Mouse (Mus musculus) neural tube, embryonic 11.5 days (tissue): ENCODE measurements at regions not wholly inside any gene's neighbourhood (a gene's known extent, or its start where the extent isn't known, plus 50 kb on each side); places are given as distances from the start of the nearest gene placed in this dataset.

ENCODE experiments used
- ATAC-seq: fragments of 200-750 bp; cut with Nextera tagmentation; 2 replicates; pipeline ENCODE4 v1.8.0; 2017; ENCODE audit warnings: moderate number of reproducible peaks, mild to moderate bottlenecking, moderate TSS enrichment, moderate library complexity; ENCODE audit not compliant: insufficient read depth, low FRiP score, low TSS enrichment
- DNase-seq: peaks from one replicate; pipeline ENCODE4 v3.0.0-alpha.2; 2015; ENCODE audit warnings: low spot score
- H3K27ac ChIP-seq: fragments of 300-500 bp; sonication (generic); 2 replicates; pipeline ENCODE4 v1.5.1; 2014; ENCODE audit warnings: low read depth, mild to moderate bottlenecking, low read length
- H3K27me3 ChIP-seq: fragments of 300-500 bp; sonication (generic); 2 replicates; pipeline ENCODE4 v1.6.1; 2014; ENCODE audit warnings: mild to moderate bottlenecking, low read length, mixed read lengths; ENCODE audit not compliant: control insufficient read depth, insufficient read depth
- H3K36me3 ChIP-seq: fragments of 300-500 bp; sonication (generic); 2 replicates; pipeline ENCODE4 v1.6.1; 2014; ENCODE audit warnings: mild to moderate bottlenecking, low read length, moderate library complexity, mixed read lengths; ENCODE audit not compliant: control insufficient read depth, insufficient read depth
- H3K4me1 ChIP-seq: fragments of 300-500 bp; sonication (generic); 2 replicates; pipeline ENCODE4 v1.6.1; 2014; ENCODE audit warnings: low read length, mixed read lengths; ENCODE audit not compliant: control insufficient read depth, insufficient read depth
- H3K4me2 ChIP-seq: fragments of 300-500 bp; sonication (generic); 2 replicates; pipeline ENCODE4 v1.6.1; 2014; ENCODE audit warnings: low read depth, mild to moderate bottlenecking, moderate library complexity
- H3K4me3 ChIP-seq: fragments of 300-500 bp; sonication (generic); 2 replicates; pipeline ENCODE4 v1.5.1; 2014; ENCODE audit warnings: low read depth, low read length
- H3K9ac ChIP-seq: fragments of 300-500 bp; sonication (generic); 2 replicates; pipeline ENCODE4 v1.6.1; 2014; ENCODE audit warnings: mild to moderate bottlenecking, low read length
- H3K9me3 ChIP-seq: fragments of 300-500 bp; sonication (generic); 2 replicates; pipeline ENCODE4 v1.6.1; 2016; ENCODE audit warnings: low read length; ENCODE audit not compliant: control insufficient read depth
- WGBS: fragments of 180-500 bp; shearing (Covaris S2); extraction: QIAGEN DNeasy Blood & Tissue Kit; methylation state at CpG from one replicate; pipeline ENCODE4 v1.1.7; 2014; 5-methylcytosine and 5-hydroxymethylcytosine counted together

DNA sequence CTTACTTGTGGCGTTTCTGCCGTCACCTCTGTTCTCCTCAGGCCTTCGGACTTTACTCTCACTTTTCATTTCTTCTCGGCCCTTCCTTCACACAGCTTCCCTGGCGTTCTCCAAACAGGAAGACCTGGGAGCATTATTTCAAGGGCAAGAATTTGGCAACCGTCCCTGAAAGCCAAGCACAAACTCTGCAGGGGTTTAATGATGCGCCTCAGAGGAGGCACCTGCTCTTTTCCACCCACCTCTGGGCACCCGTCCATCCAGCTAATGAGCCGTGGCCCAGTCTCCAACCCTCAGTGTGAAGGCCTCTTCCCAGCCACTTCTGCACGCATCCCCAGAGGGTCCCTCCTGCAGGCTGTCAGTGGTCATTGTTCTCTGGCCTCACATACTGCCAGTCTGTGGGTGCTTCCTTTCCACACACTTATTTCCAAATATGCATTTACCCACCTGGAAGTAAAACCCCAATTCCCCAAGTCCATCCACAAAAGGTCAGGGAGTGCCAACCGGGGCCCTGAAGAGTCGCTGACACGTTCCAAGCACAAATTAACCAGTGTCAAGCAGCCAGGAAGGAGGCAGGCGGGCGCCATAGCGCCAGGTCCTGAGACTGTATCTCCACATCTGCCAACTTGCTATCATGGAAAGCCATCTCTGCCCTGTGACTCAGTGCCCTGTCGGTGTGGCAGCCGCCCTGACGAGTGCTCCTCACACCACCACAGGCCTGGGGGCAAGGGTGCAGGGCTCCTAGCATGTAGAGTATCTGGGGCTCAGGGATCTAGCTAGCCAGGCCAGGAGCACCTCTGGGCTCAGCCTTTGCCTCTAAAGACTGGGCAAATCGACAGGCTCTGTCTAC lies 56.0 kb upstream of the Slc45a1 start:
- ATAC-seq (no peak), DNase-seq (no peak)
- Histone ChIP-seq H3K4me1 (peaks cover 8% of the 10 kb centered on the region), H3K4me2 (no peak overlapping the region), H3K36me3 (no peaks in the 10 kb centered on the region), H3K9ac (no peak overlapping the region), H3K27ac (no peak overlapping the region), H3K9me3 (no peaks in the 10 kb centered on the region), H3K4me3 (no peak overlapping the region), H3K27me3 (no peaks in the 10 kb centered on the region)
- WGBS, result 77% methylated on average over 20 of the region's 20 CpGs

DNA sequence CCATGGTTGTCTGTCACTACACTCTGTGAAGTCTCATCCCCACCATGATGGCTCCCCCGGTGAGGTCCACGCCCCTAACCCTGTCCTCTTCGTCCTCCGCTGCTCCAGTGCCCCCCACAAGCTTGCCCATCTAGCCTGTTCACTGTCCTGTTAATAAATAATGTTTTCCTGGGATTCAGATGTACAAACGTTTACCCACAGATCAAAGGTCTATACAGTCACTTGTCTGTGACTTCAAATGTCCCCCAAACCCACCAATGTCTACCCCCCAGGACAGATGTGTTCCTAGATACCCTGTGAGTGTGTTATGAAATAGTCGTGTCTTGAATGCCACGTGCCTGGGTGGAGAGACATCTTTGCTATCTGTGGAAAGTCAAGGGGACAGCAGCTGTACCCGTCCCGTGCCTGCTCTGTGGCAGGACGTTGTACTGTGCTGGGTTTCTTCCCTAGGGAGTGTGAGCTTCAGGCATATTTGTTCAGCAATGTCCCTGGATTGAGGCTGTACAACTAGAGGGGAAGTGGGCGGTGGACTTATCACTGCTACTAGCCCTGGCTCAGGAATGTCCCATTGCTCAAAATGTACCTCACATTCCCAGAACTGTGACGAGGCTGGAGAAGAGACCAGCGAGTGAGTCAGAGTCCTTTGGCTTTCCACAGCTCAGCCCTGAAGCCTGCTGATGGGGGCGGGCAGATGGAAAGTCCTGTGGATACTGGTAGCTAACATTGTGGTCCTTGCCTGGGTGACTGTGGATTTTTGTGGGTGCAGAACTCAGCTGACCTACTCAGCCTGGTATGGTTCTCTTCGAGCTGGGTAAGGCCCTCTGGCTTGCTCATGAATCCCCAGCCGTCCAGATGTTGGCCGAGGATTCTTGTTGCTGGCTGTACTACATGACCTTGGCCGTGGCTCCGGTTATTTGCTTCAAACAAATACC lies 55.1 kb upstream of the Slc45a1 start:
- H3K36me3 ChIP-seq, result no peaks in the 10 kb centered on the region
- DNase-seq (no peak), ATAC-seq (no peak)
- no peak overlapping the region for H3K4me2 ChIP-seq
- H3K27me3 ChIP-seq, result no peaks in the 10 kb centered on the region
- WGBS, result 80% methylated on average over 19 of the region's 19 CpGs
- H3K4me3 ChIP-seq, result no peak overlapping the region
- H3K4me1 ChIP-seq, result peaks cover 8% of the 10 kb centered on the region
- no peak overlapping the region for H3K9ac ChIP-seq
- no peaks in the 10 kb centered on the region for H3K9me3 ChIP-seq
- H3K27ac ChIP-seq, result no peak overlapping the region

DNA sequence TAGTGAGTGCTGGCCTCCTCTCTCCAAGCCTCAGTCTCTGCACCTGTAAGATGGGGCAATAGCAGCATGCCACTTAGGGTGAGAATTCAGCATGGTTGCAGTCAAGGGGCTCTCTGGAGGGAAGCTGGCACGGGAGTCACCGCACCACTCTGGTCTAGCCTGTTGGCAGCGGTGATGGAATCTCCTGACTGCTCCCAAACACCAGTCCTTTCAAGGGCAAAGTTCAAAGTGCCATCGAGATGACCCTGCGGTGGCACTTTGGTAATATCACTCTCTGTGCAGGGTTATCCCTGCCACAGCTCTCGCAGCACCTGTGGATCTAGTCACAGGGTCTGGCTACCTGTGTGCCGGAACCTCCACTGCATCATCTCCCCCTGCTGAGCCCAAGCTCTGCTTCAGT lies 54.3 kb upstream of the Slc45a1 start:
- Histone ChIP-seq H3K27me3 (no peaks in the 10 kb centered on the region), H3K27ac (no peak overlapping the region), H3K4me3 (no peak overlapping the region), H3K4me2 (no peak overlapping the region), H3K9me3 (no peaks in the 10 kb centered on the region), H3K9ac (no peak overlapping the region), H3K36me3 (no peaks in the 10 kb centered on the region), H3K4me1 (peaks cover 8% of the 10 kb centered on the region)
- WGBS, result 94% methylated on average over 7 of the region's 7 CpGs
- ATAC-seq, result no peak
- no peak for DNase-seq

DNA sequence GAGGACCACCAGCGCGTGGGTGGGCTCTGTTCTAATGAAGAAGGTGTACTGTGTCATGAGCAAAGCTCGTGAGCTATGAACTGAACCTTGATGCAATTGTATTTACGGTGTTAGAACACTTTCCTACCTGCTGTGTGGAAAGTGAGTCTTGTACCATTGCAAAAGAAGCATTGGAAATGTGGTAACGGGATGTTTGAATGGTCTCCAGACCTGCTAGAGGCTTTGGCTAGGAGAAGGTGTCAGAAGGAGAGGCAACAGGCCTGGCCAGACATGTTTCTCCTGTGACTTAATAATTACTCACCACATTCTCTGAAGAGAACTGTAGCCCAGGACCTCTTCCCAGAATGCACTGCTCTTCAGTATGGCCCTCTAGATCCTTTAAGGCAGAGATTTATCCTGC lies 51.3 kb upstream of the Slc45a1 start:
- 91% methylated on average over 5 of the region's 5 CpGs for WGBS
- H3K9me3 ChIP-seq, result no peaks in the 10 kb centered on the region
- H3K27me3 ChIP-seq, result no peaks in the 10 kb centered on the region
- no peak overlapping the region for H3K9ac ChIP-seq
- H3K36me3 ChIP-seq, result no peaks in the 10 kb centered on the region
- no peak for ATAC-seq
- no peak overlapping the region for H3K4me2 ChIP-seq
- H3K4me3 ChIP-seq, result no peak overlapping the region
- H3K4me1 ChIP-seq, result no peaks in the 10 kb centered on the region
- H3K27ac ChIP-seq, result no peak overlapping the region
- DNase-seq, result no peak
